Mouse (Mus musculus): ENCODE measurements around the gene Fscn2. TPM values are rescaled to one million over a fixed set of nuclear protein-coding genes. Genes with fewer than 3 reads are reported as not detected.
"Not testable (repeated sequence)": the region's sequence is repeated elsewhere in the genome, so short reads cannot be mapped to it uniquely, and the experiment has no call there.

The Fscn2 gene
- total RNA-seq, 4 experiments from 2014 or later = 0.16 to 1.2 (median 0.42) TPM; not detected in 1

- no peak for DNase-seq
Observed at GRCm38 (mm10) chr11:120405867-120406266, 44.5 kb downstream of the Fscn2 start.

DNA sequence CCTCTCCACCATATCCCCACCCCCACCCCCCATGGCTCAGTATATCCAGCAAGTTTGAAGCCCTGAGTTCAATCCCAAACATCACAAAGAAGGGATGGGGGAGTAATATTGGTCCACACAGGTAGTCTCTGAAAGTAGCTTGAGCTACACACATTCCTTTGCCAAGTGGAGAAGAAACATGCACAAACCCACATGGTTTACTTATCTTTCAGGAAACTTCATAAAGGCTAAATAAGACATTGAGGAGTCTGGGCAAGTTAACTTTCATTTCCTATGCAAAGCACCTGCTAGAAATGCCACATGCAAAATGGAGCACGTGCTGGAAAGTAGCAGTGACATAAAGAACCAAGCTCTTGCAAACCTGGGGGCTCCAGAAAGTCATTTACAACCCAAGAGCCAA is 45.1 kb downstream of the Fscn2 start:
- no peak for DNase-seq

DNA sequence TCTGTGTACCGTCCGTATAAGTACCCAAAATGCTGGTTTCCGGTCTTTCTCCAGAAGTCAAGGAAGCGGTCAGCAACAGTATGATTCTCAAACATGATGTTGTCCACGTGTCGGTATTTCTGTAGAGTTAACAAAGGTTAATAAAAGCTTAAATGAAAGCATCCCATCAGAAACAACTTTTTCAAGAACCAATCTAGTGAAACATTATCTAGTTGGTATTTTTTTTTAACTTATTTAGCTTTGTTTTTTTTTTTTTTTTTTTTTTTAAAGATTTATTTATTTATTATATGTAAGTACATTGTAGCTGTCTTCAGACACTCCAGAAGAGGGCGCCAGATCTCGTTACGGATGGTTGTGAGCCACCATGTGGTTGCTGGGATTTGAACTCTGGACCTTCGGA is 52.3 kb downstream of the Fscn2 start:
- not testable (repeated sequence) for DNase-seq

Small RNA genes lying within 50 kb of the gene (microRNA-seq; reads per million reads assigned to microRNA genes)
- gene Gm23419 (0 reads per million in 2 experiments), gene Mir6935 (0.53 to 0.84 reads per million in 2 experiments)

Other genes with a start within 250 kb of the Fscn2 start
- 100 to 1,000 TPM; 155 to 215 (median 187) TPM for gene Slc38a10, start 210.2 kb upstream of the Fscn2 start, total RNA-seq (2022)
- 10 to 100 TPM; 16.6 to 24.5 (median 19.5) TPM for gene Bahcc1, start 128.6 kb upstream of the Fscn2 start, total RNA-seq (2022)
- 1,000 to 10,000 TPM; 1,100 to 1,474 (median 1,219) TPM for gene Actg1, start 13.0 kb upstream of the Fscn2 start, total RNA-seq (2022)
- 10 to 100 TPM; 18.4 to 39.6 (median 33.4) TPM for gene Faap100, start 17.2 kb downstream of the Fscn2 start, total RNA-seq (2022)
- gene Nploc4, start 76.2 kb downstream of the Fscn2 start, total RNA-seq (2022) = 100 to 1,000 TPM in 2 of 4 experiments, 10 to 100 TPM in 2; 89.1 to 108 (median 99.5) TPM
- gene Tspan10, start 81.1 kb downstream of the Fscn2 start, total RNA-seq (2022) = 1 to 10 TPM in 2 of 4 experiments, not detected in 2; 2.8 to 6.6 TPM
- gene Pde6g, start 92.0 kb downstream of the Fscn2 start, total RNA-seq (2022) = under 1 TPM; 0.16 to 0.49 (median 0.33) TPM
- 10 to 100 TPM; 25.6 to 34.1 (median 32.2) TPM for gene Oxld1, start 96.5 kb downstream of the Fscn2 start, total RNA-seq (2022)
- 10 to 100 TPM; 24.2 to 33.4 (median 29.4) TPM for gene Ccdc137, start 96.6 kb downstream of the Fscn2 start, total RNA-seq (2022)
- gene Arl16, start 106.1 kb downstream of the Fscn2 start, total RNA-seq (2022) = 10 to 100 TPM; 22.8 to 38.7 (median 29.5) TPM
- 10 to 100 TPM; 77.6 to 95.8 (median 90.1) TPM for gene Mrpl12, start 123.1 kb downstream of the Fscn2 start, total RNA-seq (2022)
- 100 to 1,000 TPM; 121 to 174 (median 163) TPM for gene Slc25a10, start 130.3 kb downstream of the Fscn2 start, total RNA-seq (2022)
- gene Gcgr, start 169.2 kb downstream of the Fscn2 start, total RNA-seq (2022) = 1 to 10 TPM in 3 of 4 experiments, under 1 TPM in 1; 0.87 to 4.0 (median 2.3) TPM
- gene Mcrip1, start 188.2 kb downstream of the Fscn2 start, total RNA-seq (2022) = 10 to 100 TPM; 62.9 to 67.8 (median 65.3) TPM
- 1 to 10 TPM in 3 of 4 experiments, under 1 TPM in 1; 0.78 to 2.8 (median 1.2) TPM for gene Ppp1r27, start 189.6 kb downstream of the Fscn2 start, total RNA-seq (2022)
- 100 to 1,000 TPM; 439 to 580 (median 550) TPM for gene P4hb, start 211.7 kb downstream of the Fscn2 start, total RNA-seq (2022)
- gene Arhgdia, start 220.1 kb downstream of the Fscn2 start, total RNA-seq (2022) = 100 to 1,000 TPM; 356 to 389 (median 365) TPM
- 100 to 1,000 TPM in 1 of 4 experiments, 10 to 100 TPM in 3; 52.1 to 102 (median 72.7) TPM for gene Alyref, start 236.8 kb downstream of the Fscn2 start, total RNA-seq (2022)
- gene Anapc11, start 236.9 kb downstream of the Fscn2 start, total RNA-seq (2022) = 100 to 1,000 TPM in 2 of 4 experiments, 10 to 100 TPM in 2; 90.3 to 112 (median 98.6) TPM
- gene Npb, start 246.9 kb downstream of the Fscn2 start, total RNA-seq (2022) = 1 to 10 TPM in 2 of 4 experiments, not detected in 2; 1.3 to 2.1 TPM

All from adrenal gland, adult 8-10 months (tissue).